Mouse (Mus musculus): ENCODE results near the gene Mrpl58.

Mrpl58 gene

GRCm38 (mm10) chr11:115403338-115404124 is at the start of gene Mrpl58:
Gene Mrpl58, plus strand, starts transcription at chr11:115403752.
- peak; percentile 90 to 91 for DNase-seq

- peak; percentile 65 to 78 for DNase-seq
These were observed 49.4 kb upstream of the Mrpl58 start for GRCm38 (mm10) chr11:115354183-115354582.

GRCm38 (mm10) chr11:115358468-115358867 is 45.1 kb upstream of the Mrpl58 start:
- peak; percentile 63 to 82 for DNase-seq

GRCm38 (mm10) chr11:115359293-115359692 is 44.3 kb upstream of the Mrpl58 start:
- DNase-seq: peak; percentile 44 to 69

- DNase-seq: peak in 1 of 2 experiments; percentile 49
These were observed 43.8 kb upstream of the Mrpl58 start for GRCm38 (mm10) chr11:115359726-115360125.

- no peak for DNase-seq
These were observed 39.4 kb upstream of the Mrpl58 start for GRCm38 (mm10) chr11:115364136-115364535.

GRCm38 (mm10) chr11:115366039-115366705 is 37.4 kb upstream of the Mrpl58 start:
- no peak for DNase-seq

- no peak for DNase-seq
These were observed 36.7 kb upstream of the Mrpl58 start for GRCm38 (mm10) chr11:115366706-115367394.

- DNase-seq: peak; percentile 82 to 88
These were observed 36.1 kb upstream of the Mrpl58 start, which contains the start of gene Hid1 for GRCm38 (mm10) chr11:115367395-115367944. Gene Hid1, minus strand, starts transcription at chr11:115367756.

GRCm38 (mm10) chr11:115370368-115370767 is 33.2 kb upstream of the Mrpl58 start:
- no peak for DNase-seq

- DNase-seq: no peak
These were observed 32.2 kb upstream of the Mrpl58 start for GRCm38 (mm10) chr11:115371354-115371753.

- no peak for DNase-seq
These were observed 31.5 kb upstream of the Mrpl58 start for GRCm38 (mm10) chr11:115372015-115372414.

GRCm38 (mm10) chr11:115372737-115373136 is 30.8 kb upstream of the Mrpl58 start:
- no peak for DNase-seq

- DNase-seq: peak; percentile 85 to 88
These were observed 29.5 kb upstream of the Mrpl58 start for GRCm38 (mm10) chr11:115373805-115374694.

- peak in 1 of 2 experiments; percentile 16 for DNase-seq
These were observed 28.7 kb upstream of the Mrpl58 start for GRCm38 (mm10) chr11:115374695-115375425.

GRCm38 (mm10) chr11:115376722-115377121 is 26.8 kb upstream of the Mrpl58 start:
- no peak for DNase-seq

- no peak for DNase-seq
These were observed 26.3 kb upstream of the Mrpl58 start for GRCm38 (mm10) chr11:115377254-115377653.

GRCm38 (mm10) chr11:115377854-115378253 is 25.7 kb upstream of the Mrpl58 start:
- no peak for DNase-seq

GRCm38 (mm10) chr11:115381276-115381675 is 22.3 kb upstream of the Mrpl58 start:
- DNase-seq: no peak

GRCm38 (mm10) chr11:115381743-115382539 is 21.6 kb upstream of the Mrpl58 start, which contains the start of gene Cdr2l:
Gene Cdr2l, plus strand, starts transcription at chr11:115381916.
- DNase-seq: peak; percentile 94

Measured in lung, postnatal 4 days (tissue).